Mouse (Mus musculus) Patski (cell line): ENCODE measurements at regions not wholly inside any gene's neighbourhood (a gene's known extent, or its start where the extent isn't known, plus 50 kb on each side); places are given as distances from the start of the nearest gene placed in this dataset.
A peak's percentile ranks its signal among the peaks of the same experiment; 100 is the strongest.

Experiments
- ATAC-seq: fragments of 100-300 bp; one replicate; pipeline ENCODE4 v1.8.0; 2021
- CTCF ChIA-PET: fragments of 350-600 bp; sonication (Branson Sonifier 250); formaldehyde crosslinking; loops from one replicate; lab custom pipeline; 2022; ENCODE audit warnings: inconsistent platforms; lab: Charles Lee
- POLR2A ChIA-PET: fragments of 350-600 bp; sonication (Branson Sonifier 250); formaldehyde crosslinking; loops from one replicate; lab custom pipeline; 2022; ENCODE audit warnings: antibody characterized with exemption, inconsistent platforms; lab: Charles Lee
- DNase-seq: peaks from one replicate; pipeline ENCODE4 v3.0.0-alpha.2; 2011; ENCODE audit warnings: low read depth, low spot score
- H3K27me3 ChIP-seq: fragments of 371-371 bp; one replicate; pipeline ENCODE4 v1.5.1; 2021
- CTCF ChIP-seq: fragments of 100-300 bp; IDR thresholded peaks from one replicate; pipeline ENCODE4 v1.5.1; 2021
- in situ Hi-C: fragments of 300-500 bp; cut with MboI; formaldehyde crosslinking; loops from 3 replicates; pipeline ENCODE4 v1.11.1; 2018; ENCODE audit warnings: low pct_unique_long_range_greater_than_20kb, mixed read lengths

- DNase-seq: no peak
- H3K27me3 ChIP-seq: peaks cover 65% of the 10 kb centered on the region
- POLR2A ChIA-PET: no interaction called here
- in situ Hi-C loops: no loop called here
- no peak for ATAC-seq
- CTCF ChIA-PET: no interaction called here
- TF ChIP-seq CTCF: no peak
Measured at GRCm38 (mm10) chr19:14892390-14892758, 294.5 kb upstream of the Tle4 start.

DNA sequence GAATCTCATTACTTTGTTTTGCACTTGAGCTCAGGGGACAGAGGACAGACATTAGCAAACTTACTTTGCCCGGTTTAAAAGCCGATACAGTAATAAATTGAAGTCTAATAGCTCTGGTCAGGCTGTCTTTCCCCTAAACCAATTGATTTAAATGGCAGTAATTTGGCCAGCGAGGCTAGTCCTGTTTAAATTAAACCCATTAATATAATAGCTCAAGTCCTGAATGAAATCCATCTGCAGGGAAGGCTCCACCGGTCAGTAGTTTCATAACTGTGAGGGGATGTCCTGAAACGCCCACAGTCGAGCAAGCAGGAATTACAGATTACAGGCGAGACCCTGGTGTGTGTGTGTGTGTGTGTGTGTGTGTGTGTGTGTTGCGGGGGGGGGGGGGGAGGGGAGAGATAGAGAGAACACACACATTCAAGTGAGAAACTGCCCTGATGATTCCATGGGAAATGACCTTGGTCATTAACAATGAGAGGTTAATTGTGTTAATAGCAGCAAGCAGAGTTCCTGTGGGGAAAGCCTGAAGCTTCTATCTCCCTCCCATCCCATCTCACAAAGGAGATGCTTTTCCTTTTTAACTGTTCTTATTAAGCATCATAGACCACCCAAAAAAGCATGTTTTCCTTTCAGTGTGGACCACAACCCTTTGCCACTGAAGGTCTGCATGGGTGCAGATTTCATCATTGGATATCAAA lies 294.0 kb upstream of the Tle4 start:
- ATAC-seq (no peak), DNase-seq (no peak)
- ChIA-PET POLR2A (no interaction called here), CTCF (no interaction called here)
- no peak for TF ChIP-seq CTCF
- H3K27me3 ChIP-seq: peaks cover 69% of the 10 kb centered on the region
- in situ Hi-C loops: no loop called here

GRCm38 (mm10) chr19:14891090-14891428 lies 293.2 kb upstream of the Tle4 start:
- POLR2A ChIA-PET: no interaction called here
- no peak for ATAC-seq
- in situ Hi-C loops: no loop called here
- no peak for DNase-seq
- CTCF ChIA-PET: no interaction called here
- peaks cover 70% of the 10 kb centered on the region for H3K27me3 ChIP-seq
- TF ChIP-seq CTCF: no peak

DNA sequence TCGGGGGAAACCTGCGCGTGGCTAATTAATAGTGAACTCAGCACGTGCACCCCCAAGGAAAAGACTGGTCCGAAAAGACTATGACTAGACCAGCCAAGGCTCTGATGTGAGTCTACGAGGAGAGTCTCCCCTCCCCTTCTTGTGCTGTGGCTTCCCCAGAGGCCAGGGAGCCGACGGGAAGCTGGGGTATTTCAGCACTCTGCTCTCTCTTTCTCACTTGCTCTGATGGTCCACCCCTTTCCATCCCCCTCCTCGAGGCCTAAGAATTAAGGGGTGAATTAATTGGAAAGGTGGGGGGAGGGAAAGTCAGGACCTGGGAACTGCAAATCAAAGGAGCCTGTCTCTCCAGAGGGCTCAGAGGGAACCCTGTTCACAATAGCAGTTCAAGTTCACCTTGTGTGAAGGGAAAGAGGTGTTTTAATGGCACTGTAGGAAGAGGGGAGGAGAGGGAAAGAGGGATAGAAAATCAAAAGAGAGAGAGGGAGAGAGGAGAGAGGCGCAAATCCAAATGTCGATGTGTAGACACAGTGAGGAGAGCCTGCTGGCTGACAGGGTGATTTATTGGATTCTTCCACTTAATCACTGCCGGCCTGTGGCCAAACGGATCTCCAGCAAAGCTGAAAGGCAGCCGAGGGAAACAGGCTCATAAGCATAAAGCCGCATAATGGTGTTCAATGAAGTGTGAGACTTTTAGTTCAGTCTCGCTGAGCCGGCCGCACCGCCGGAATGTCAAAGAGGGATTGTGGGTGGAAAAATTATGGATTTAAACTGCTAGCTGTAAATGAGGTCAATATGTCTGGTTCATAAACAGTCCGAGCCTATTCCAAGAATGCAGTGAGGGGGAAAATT lies 292.6 kb upstream of the Tle4 start:
- no peak for TF ChIP-seq CTCF
- peak; percentile 91 for ATAC-seq
- ChIA-PET CTCF (no interaction called here), POLR2A (no interaction called here)
- H3K27me3 ChIP-seq: peaks cover 71% of the 10 kb centered on the region
- in situ Hi-C loops: no loop called here
- peak; percentile 75 for DNase-seq

DNA sequence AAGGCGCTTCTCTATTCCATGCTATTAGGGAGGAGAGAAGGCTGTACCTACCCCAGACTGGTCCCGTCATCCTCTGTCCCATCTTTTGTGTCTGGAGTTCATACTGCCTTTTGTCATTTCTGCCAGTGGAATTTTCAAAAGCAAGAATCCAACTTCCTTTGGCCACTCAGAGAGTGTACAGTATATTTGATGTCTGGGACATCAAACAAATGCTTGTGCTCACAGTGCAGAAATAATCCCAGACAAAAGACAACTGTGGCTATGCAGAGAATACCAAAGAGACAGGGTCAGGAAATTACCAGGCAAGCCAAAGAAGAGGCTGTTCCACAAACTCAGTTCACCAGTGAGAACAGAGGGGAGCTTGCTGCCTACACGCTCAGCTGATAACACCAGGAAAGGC lies 291.9 kb upstream of the Tle4 start:
- ATAC-seq: no peak
- in situ Hi-C loops: no loop called here
- POLR2A ChIA-PET: no interaction called here
- DNase-seq: no peak
- peaks cover 71% of the 10 kb centered on the region for H3K27me3 ChIP-seq
- no peak for TF ChIP-seq CTCF
- CTCF ChIA-PET: no interaction called here

DNA sequence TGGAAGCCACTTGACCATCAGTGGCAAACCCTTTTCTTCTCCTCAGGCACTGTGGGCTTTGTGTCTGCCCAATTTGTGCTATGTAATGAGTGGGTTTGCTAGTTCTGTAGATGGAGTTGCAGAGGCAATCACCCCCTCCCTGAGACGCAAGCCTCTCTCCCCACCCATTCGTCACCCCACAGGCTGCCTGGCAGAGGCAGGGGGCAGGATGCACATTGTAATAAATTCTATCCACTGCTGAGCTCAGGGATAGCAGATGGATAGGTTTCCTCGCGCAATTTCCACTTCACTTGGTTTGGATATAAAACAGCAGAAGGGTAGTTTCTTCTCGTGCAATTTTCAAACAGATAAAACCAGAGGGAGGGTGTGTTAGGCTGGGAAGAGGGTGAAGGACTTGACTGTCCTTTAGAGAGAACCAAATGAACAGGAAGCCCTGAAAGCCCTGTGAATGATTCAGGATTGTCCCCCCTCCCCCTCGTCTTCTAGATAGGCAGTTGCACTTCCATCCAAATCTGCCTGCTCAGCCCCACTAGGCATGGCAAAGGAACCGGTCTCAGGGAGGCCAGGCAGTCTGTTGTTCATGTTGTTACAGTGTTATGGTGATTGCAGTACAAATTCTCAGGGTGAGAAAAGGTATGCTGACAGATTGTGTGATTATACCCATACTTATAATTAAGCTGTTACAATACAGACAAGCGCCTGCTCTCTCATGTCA lies 286.0 kb upstream of the Tle4 start:
- in situ Hi-C loops: no loop called here
- no peak for TF ChIP-seq CTCF
- peaks cover 71% of the 10 kb centered on the region for H3K27me3 ChIP-seq
- ChIA-PET POLR2A (no interaction called here), CTCF (no interaction called here)
- DNase-seq (no peak), ATAC-seq (no peak)

- CTCF ChIA-PET: no interaction called here
- no peak for TF ChIP-seq CTCF
- DNase-seq (no peak), ATAC-seq (no peak)
- H3K27me3 ChIP-seq: peaks cover 70% of the 10 kb centered on the region
- in situ Hi-C loops: no loop called here
- POLR2A ChIA-PET: no interaction called here
Measured at GRCm38 (mm10) chr19:14880818-14881217, 283.0 kb upstream of the Tle4 start.

DNA sequence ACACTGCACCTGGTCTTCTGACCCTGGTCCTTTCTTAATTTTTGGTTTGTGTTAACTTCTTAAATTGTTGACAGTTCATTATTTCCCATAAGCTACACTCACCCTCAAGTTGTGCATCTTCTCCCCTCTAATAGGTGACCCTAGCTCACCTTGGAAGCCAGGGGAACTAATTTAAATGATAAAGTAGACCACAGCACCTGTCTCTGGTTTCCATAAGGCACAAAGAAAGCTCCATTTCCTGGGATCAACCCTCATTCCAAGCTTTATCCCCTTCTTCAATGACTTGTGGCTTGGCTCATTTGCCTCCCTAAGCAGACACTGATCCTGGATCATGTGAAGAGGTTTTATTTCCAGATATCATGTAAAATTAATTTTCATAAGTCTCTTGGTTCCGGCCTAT lies 276.1 kb upstream of the Tle4 start:
- ATAC-seq (no peak), DNase-seq (no peak)
- in situ Hi-C loops: no loop called here
- ChIA-PET CTCF (no interaction called here), POLR2A (interaction anchor here (0.7 kb wide), 1 partner anchor 460 kb away, joined by 3 read pairs; no protein-coding TSS in a partner anchor)
- no peak for TF ChIP-seq CTCF
- peaks cover 46% of the 10 kb centered on the region for H3K27me3 ChIP-seq

- peak; percentile 31 for ATAC-seq
- peaks cover 35% of the 10 kb centered on the region for H3K27me3 ChIP-seq
- CTCF ChIA-PET: no interaction called here
- TF ChIP-seq CTCF: no peak
- POLR2A ChIA-PET: no interaction called here
- in situ Hi-C loops: no loop called here
- DNase-seq: no peak
Measured at GRCm38 (mm10) chr19:14871178-14871867, 273.5 kb upstream of the Tle4 start.

DNA sequence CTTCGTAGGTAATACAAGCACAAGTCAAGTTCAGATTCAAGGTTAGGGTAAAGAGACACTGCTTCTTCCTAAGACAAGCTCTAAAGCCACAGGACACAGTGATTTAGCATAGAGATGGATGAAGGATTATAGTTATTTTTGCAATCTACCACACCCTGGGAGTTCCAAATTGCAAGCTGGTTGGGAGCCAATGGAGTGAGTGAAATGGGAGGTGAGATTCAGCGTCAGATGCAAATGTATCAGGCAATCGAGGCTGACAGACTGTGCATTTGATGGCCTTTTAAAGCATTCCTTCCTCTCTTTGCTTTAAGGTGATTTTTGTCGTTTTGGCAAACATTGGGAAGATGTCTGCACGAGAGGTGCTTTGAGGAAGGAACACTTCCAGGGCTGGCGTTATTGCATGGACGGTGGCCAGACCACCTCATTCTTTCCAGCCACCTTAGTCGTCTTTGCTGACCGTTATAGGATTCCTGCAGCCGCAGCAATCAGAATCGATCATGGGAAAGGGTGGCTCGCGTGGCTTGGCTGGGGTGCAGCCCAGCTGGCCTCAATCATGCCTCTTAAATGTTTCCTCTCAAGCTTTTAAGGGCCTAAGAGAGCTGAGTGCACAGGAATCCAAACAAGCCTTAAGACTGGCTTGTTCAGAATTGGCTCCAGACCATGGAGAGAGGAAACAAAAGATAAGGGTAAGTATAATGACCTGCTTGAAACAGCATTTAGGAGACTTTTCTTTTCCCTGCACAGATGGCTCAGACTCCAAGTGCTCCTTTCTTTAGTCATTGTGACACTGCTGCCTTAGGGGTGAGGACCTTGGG lies 265.0 kb upstream of the Tle4 start:
- in situ Hi-C loops: no loop called here
- CTCF ChIA-PET: no interaction called here
- TF ChIP-seq CTCF: no peak
- ATAC-seq (no peak), DNase-seq (no peak)
- peaks cover 77% of the 10 kb centered on the region for H3K27me3 ChIP-seq
- POLR2A ChIA-PET: no interaction called here
